Mouse (Mus musculus) intestine, embryonic 14.5 days (tissue): ENCODE results near the gene H6pd. TPM values are rescaled to one million over a fixed set of nuclear protein-coding genes. Genes with fewer than 3 reads are reported as not detected.

ENCODE experiments used
- ATAC-seq: fragments of 200-750 bp; cut with Nextera tagmentation; replicated peaks from 2 replicates; pipeline ENCODE4 v1.8.0; 2017; ENCODE audit warnings: low read depth, moderate number of reproducible peaks, moderate TSS enrichment, moderate library complexity; ENCODE audit not compliant: low FRiP score, low TSS enrichment
- DNase-seq: peaks from one replicate; pipeline ENCODE4 v3.0.0-alpha.2; 2018; ENCODE audit warnings: low spot score
- H3K27ac ChIP-seq: fragments of 300-500 bp; sonication (generic); 2 replicates; pipeline ENCODE4 v1.5.1; 2014; ENCODE audit warnings: low read depth, mild to moderate bottlenecking, control low read depth
- H3K27me3 ChIP-seq: fragments of 300-500 bp; sonication (generic); replicated peaks from 2 replicates; pipeline ENCODE4 v1.6.1; 2014; ENCODE audit warnings: low read length, control low read depth; ENCODE audit not compliant: control insufficient read depth, insufficient read depth
- H3K36me3 ChIP-seq: fragments of 300-500 bp; sonication (generic); 2 replicates; pipeline ENCODE4 v1.6.1; 2014; ENCODE audit warnings: low read length, control low read depth; ENCODE audit not compliant: control insufficient read depth, insufficient read depth
- H3K4me1 ChIP-seq: fragments of 300-500 bp; sonication (generic); replicated peaks from 2 replicates; pipeline ENCODE4 v1.6.1; 2014; ENCODE audit warnings: low read length, control low read depth, mixed read lengths; ENCODE audit not compliant: control insufficient read depth, insufficient read depth
- H3K4me2 ChIP-seq: fragments of 300-500 bp; sonication (generic); 2 replicates; pipeline ENCODE4 v1.6.1; 2014; ENCODE audit warnings: low read length
- H3K4me3 ChIP-seq: fragments of 300-500 bp; sonication (generic); 2 replicates; pipeline ENCODE4 v1.5.1; 2014; ENCODE audit warnings: low read depth, low read length, control low read depth, mixed read lengths
- H3K9ac ChIP-seq: fragments of 300-500 bp; sonication (generic); 2 replicates; pipeline ENCODE4 v1.6.1; 2014; ENCODE audit warnings: mild to moderate bottlenecking, low read length
- H3K9me3 ChIP-seq: fragments of 300-500 bp; sonication (generic); 2 replicates; pipeline ENCODE4 v1.6.1; 2016; ENCODE audit warnings: low read length, control low read depth; ENCODE audit not compliant: control insufficient read depth
- WGBS: fragments of 180-500 bp; shearing (Covaris S2); extraction: QIAGEN DNeasy Blood & Tissue Kit; methylation state at CpG from one replicate; pipeline ENCODE4 v1.1.7; 2014; 5-methylcytosine and 5-hydroxymethylcytosine counted together
- polyA plus RNA-seq: library from polyadenylated mRNA; unstranded; fragments of >200 nt; fragmentation: Nextera tagmentation; extraction: Ambion mirVana; gene quantifications from 2 replicates; pipeline ENCODE4 v1.2.1, GENCODE M21; 2014

Gene H6pd
- polyA plus RNA-seq, 1 experiment from 2014 or later: 14.0 TPM

DNA sequence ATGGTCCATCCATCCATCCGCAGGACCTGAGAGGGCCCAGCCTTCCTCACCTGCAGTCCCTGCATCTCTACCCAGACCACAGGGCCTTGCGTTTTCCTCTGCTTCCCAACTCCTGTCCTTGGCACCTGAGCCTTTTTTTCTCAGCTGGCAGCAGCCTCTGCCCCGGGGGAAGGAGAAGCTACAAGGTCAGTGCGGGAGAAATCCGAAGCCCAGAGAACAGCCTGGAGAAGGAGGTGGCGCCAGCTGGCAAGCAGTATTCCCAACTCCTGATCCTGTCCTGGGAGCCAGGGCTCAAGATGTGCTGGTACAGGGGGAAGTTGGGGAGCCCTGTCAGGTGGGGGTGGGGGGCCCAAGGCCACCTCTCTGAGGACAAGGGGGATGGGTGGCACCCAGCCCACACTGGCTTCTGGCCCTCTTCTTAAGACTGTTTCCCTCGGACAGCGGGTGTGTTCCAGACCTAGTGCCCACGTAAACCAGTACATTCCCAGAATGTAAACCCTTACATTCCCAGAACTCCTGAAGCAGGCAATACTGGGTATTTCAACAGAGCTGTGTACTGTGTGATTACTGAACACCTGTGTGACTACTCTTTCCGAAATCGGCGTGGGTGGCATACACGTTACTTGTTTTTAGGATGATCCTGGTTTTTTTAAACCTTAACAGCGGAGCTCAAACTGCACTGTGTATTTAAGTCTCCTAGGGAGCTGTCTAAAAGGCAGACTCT, 9.9 kb downstream of the H6pd start:
- no peak overlapping the region for H3K9ac ChIP-seq
- no peak overlapping the region for H3K27ac ChIP-seq

DNA sequence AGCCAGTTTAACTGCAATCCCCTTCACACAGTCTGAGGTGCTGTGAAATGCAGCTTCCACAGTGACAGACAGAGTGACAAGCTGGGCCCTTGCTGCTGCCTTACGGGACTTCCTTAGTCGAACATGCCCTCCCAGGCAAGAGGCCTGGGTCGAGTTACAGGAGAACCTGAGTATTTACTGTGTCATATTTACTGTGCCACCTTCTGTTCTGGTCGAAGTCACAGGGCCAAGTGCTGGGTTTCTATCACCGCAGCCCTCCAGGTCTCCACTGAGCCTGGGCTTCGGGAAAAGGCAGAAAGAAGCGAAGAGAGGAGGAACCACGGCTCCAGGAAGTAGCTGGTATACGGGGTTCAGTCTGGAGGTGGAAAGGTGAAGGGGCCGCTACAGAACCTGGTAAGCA, 10.8 kb downstream of the H6pd start:
- WGBS: 60% methylated on average over 10 of the region's 10 CpGs
- Histone ChIP-seq H3K36me3 (no peaks in the 10 kb centered on the region), H3K4me3 (no peak overlapping the region), H3K4me1 (peaks cover 31% of the 10 kb centered on the region), H3K27ac (no peak overlapping the region), H3K9ac (no peak overlapping the region), H3K4me2 (no peak overlapping the region), H3K9me3 (no peaks in the 10 kb centered on the region), H3K27me3 (no peaks in the 10 kb centered on the region)
- DNase-seq (no peak), ATAC-seq (no peak)

More for the DNA sequence above, 9.9 kb downstream of the H6pd start:
- 81% methylated on average over 14 of the region's 14 CpGs for WGBS
- no peaks in the 10 kb centered on the region for H3K27me3 ChIP-seq
- H3K36me3 ChIP-seq: no peaks in the 10 kb centered on the region
- ATAC-seq (no peak), DNase-seq (no peak)
- H3K4me2 ChIP-seq: no peak overlapping the region
- no peak overlapping the region for H3K4me3 ChIP-seq
- peaks cover 39% of the 10 kb centered on the region for H3K4me1 ChIP-seq
- no peaks in the 10 kb centered on the region for H3K9me3 ChIP-seq

DNA sequence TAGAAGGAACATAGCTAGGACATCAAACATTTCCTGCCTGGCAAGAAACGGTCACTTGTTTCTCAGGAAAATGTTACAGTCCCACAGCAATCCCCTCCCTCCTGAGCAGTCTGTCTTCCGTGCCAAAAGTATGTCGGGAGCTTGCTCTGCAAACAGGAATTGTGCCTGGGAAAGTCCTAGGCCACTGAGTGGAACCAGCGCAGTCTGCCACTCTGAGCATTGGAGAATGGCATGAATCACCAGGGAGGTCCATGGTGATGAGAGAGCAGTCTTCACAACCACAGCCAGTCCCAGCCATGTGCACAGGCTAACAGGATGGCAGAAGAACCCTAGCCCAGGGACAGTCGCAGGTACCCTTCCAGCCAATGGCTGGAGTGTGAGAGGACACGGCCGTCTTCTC, 12.4 kb downstream of the H6pd start:
- no peak overlapping the region for H3K27ac ChIP-seq
- H3K9ac ChIP-seq: no peak overlapping the region
- no peak overlapping the region for H3K4me3 ChIP-seq
- ATAC-seq (no peak), DNase-seq (no peak)
- 71% methylated on average over 7 of the region's 7 CpGs for WGBS
- no peaks in the 10 kb centered on the region for H3K36me3 ChIP-seq
- H3K4me1 ChIP-seq: peaks cover 17% of the 10 kb centered on the region
- H3K27me3 ChIP-seq: no peaks in the 10 kb centered on the region
- H3K4me2 ChIP-seq: no peak overlapping the region
- no peaks in the 10 kb centered on the region for H3K9me3 ChIP-seq

DNA sequence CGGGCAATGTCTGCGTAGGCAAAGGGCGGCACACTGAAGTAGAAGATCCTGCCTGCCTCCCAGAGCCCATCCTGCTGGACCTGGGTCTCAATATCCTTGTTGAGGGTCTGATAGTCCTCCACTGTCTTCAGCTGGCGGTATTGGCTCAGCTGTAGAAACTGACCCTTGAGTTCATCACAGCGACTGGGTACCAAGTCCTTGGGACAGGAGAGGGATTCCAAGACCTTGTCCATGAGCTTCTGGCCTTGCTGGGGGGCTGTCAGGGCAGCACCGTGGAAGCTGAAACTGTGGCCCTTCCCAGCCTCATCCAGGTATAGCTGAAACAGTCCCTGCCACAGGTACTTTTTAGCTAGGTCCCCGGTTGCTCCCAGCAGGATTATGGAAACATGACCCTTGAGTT, 12.9 kb downstream of the H6pd start:
- DNase-seq (no peak), ATAC-seq (no peak)
- Histone ChIP-seq H3K4me1 (peaks cover 17% of the 10 kb centered on the region), H3K36me3 (no peaks in the 10 kb centered on the region), H3K27me3 (no peaks in the 10 kb centered on the region), H3K4me2 (no peak overlapping the region), H3K9ac (no peak overlapping the region), H3K4me3 (no peak overlapping the region), H3K9me3 (no peaks in the 10 kb centered on the region), H3K27ac (no peak overlapping the region)
- WGBS: 93% methylated on average over 7 of the region's 7 CpGs

DNA sequence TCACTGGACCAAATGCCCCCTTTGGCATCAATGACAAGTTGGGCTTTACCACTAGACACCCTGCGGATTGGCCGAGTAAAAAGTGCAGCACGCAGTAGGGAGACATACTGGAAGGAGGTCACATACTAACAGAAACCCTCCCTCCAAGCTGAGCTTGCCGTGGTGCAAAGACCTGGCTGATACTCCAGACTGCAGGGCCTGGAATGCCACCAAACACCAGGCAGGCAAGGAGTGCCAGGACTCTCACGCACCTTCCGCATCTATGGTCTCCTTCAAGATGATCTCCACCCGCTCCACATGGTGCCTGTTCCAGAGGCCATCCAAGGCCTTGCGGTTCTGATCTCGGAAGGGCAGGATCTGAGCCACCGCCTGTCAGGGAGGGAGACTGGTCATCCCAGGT, 14.6 kb downstream of the H6pd start:
- Histone ChIP-seq H3K27ac (no peak overlapping the region), H3K36me3 (no peaks in the 10 kb centered on the region), H3K9ac (no peak overlapping the region), H3K4me1 (peaks cover 25% of the 10 kb centered on the region), H3K4me2 (no peak overlapping the region), H3K9me3 (no peaks in the 10 kb centered on the region), H3K4me3 (no peak overlapping the region), H3K27me3 (no peaks in the 10 kb centered on the region)
- WGBS: 89% methylated on average over 10 of the region's 10 CpGs
- DNase-seq (no peak), ATAC-seq (no peak)

DNA sequence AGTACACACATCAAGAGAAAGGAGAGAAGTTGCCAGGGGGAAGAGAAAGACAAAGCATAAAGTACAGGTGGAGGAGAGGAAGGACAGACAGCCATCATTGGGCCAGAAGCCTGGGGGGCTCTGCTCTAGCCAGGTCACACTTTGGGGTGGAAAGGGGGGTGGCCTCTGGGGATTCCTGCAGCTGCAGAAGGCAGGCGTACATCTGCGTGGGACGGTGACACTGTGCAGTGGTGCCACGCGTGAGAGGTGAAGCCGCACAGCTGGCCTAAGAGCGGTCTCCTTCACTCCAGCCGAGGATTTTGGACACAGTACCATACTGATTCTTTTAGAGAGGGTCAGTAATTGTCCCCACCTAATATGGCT, 16.2 kb downstream of the H6pd start:
- 86% methylated on average over 8 of the region's 8 CpGs for WGBS
- H3K36me3 ChIP-seq: no peaks in the 10 kb centered on the region
- H3K4me1 ChIP-seq: peaks cover 32% of the 10 kb centered on the region

DNA sequence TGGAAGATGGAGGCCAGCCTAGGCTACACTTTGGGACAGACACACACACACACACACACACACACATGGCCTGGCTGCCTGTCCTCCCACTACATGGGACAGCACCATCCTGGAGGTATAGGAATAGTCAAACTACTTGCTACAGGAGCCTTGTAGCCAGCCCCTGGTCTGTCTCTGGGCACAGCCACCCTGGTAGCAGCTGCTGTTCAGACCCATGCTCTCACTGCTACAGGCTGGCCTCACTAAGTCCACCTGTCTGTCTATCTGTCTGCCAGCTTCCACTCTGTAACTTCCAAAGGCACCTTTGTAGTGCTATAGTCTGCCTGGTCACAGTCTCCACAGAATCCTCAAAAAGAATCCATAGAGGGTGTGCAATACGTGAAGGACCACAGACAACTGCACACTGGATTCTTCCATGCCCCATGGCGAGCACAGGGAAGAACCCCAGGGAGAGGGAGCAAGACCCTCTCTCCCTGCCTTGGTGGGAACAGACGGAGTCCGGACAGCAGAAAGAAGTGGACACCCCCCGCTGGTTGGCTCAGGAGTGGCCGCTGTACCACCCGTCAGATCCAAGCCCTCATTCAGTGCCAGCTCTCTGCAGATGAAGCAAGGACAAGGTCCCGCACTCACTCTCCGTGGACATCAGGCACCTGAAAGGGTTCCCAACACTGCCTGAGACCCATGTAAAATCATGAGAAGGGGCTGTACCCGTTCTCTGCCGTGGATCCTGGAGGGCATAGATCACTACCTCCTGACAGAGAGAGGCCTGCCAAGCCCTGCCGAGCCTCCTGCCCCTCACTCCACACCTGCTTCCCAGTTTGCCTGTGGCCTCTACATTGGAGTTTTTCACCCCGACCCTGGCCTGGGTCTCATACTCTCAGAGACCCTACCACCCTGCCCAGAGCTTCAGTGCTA, 16.8 kb downstream of the H6pd start:
- Histone ChIP-seq H3K27ac (no peak overlapping the region), H3K9ac (no peak overlapping the region), H3K4me2 (no peak overlapping the region), H3K9me3 (no peaks in the 10 kb centered on the region), H3K27me3 (no peaks in the 10 kb centered on the region), H3K36me3 (no peaks in the 10 kb centered on the region), H3K4me3 (no peak overlapping the region), H3K4me1 (peaks cover 32% of the 10 kb centered on the region)
- WGBS: 82% methylated on average over 13 of the region's 13 CpGs
- no peak for ATAC-seq
- DNase-seq: no peak

More for the DNA sequence above, 16.2 kb downstream of the H6pd start:
- DNase-seq (no peak), ATAC-seq (no peak)
- H3K9me3 ChIP-seq: no peaks in the 10 kb centered on the region
- H3K9ac ChIP-seq: no peak overlapping the region
- H3K27me3 ChIP-seq: no peaks in the 10 kb centered on the region
- no peak overlapping the region for H3K4me3 ChIP-seq
- H3K4me2 ChIP-seq: no peak overlapping the region
- no peak overlapping the region for H3K27ac ChIP-seq

DNA sequence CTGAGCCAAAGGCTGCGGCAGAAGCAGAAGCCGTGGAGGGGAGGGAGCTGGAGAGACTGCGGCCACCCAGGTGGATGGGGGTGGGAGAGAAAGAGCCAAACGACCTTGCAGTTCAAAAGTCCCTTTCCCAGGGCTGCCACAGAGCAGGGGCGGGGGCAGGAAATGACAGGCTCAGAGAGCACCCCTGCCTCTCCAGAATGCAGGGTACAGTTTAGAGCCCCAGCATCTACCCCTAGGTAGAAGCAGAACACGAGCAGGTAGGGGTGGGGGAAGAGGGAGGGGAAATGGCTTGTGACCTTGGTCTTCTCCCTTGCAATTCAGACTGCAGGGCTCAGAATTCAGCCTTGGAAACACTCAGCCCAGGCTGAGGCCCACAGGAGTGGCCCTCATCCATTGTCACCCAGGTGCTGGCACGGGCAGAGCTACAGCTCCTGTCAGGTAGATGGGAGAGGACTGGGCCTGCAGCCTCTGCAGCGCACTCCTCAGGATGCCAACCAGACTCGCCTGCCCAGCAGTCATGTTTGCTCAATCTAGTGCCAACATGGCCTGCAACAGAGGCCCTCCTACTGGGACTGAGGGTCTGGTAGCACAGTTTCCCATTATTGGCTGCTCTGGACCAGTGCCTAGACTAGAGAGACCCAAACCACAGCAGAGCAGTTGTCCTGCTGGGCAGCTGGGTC, 17.7 kb downstream of the H6pd start:
- no peaks in the 10 kb centered on the region for H3K9me3 ChIP-seq
- ATAC-seq (no peak), DNase-seq (no peak)
- 0 out of 2 replicates have a peak overlapping the region, but pooled peaks have one; percentile 14 for H3K4me2 ChIP-seq
- H3K27me3 ChIP-seq: no peaks in the 10 kb centered on the region
- 31% methylated on average over 9 of the region's 9 CpGs for WGBS
- no peak overlapping the region for H3K4me3 ChIP-seq
- peaks cover 32% of the 10 kb centered on the region for H3K4me1 ChIP-seq
- H3K36me3 ChIP-seq: no peaks in the 10 kb centered on the region
- H3K9ac ChIP-seq: 0 out of 2 replicates have a peak overlapping the region, but pooled peaks have one; percentile 15
- H3K27ac ChIP-seq: 0 out of 2 replicates have a peak overlapping the region, but pooled peaks have one; percentile 30
